Mouse (Mus musculus): ENCODE measurements around the gene Rab44. TPM values are rescaled to one million over a fixed set of nuclear protein-coding genes. Genes with fewer than 3 reads are reported as not detected.
A peak's percentile ranks its signal among the peaks of the same experiment; 100 is the strongest.

Gene Rab44
- polyA plus RNA-seq, 1 experiment from 2014 or later = 1.1 TPM

DNA sequence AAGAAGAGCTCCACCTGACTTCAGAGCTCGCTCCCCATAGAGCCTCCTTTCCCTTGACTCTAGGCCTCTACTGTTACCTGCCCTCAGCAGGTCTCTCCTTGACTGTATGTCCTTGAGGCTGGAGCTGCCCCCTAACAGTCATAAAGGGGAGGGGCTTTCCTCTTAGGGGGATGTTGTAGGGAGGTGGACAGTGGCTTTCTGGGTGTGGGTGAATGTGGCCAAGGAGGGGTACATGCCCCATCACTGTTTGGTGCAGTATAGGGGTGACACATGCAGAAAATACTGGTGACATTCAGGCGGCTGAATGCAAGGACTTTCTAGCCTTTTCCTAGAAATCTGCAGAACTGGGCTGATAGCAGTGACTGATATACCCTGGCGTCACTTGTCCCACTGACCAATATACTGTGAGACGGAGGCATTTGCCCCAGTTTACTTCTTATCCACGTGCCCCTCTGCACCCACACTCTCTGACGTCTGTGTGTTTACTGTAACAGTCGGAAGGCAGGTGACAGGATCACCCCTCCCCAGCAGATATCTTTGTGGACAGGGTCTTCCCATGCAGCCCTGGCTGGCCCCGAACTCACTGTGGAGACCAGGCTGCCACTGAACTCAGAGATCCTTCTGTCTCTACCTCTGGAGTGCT lies 3.2 kb downstream of the Rab44 start:
- Histone ChIP-seq H3K27me3 (ENCODE audit: control insufficient read depth, insufficient read depth, low read depth, low read length) (no peaks in the 10 kb centered on the region), H3K4me2 (ENCODE audit: low read depth, low read length) (no peak overlapping the region), H3K4me1 (replicated peaks; ENCODE audit: control insufficient read depth, insufficient read depth, low read length) (no peaks in the 10 kb centered on the region), H3K36me3 (ENCODE audit: control insufficient read depth, insufficient read depth, low read length) (no peaks in the 10 kb centered on the region), H3K9ac (ENCODE audit: low read length) (no peak overlapping the region), H3K27ac (ENCODE audit: low read length) (no peak overlapping the region), H3K9me3 (ENCODE audit: control insufficient read depth, low read length) (no peaks in the 10 kb centered on the region), H3K4me3 (ENCODE audit: low read length) (no peak overlapping the region)
- ATAC-seq (ENCODE audit: low read depth) = no peak
- 50% methylated on average over 8 of the region's 8 CpGs for WGBS

DNA sequence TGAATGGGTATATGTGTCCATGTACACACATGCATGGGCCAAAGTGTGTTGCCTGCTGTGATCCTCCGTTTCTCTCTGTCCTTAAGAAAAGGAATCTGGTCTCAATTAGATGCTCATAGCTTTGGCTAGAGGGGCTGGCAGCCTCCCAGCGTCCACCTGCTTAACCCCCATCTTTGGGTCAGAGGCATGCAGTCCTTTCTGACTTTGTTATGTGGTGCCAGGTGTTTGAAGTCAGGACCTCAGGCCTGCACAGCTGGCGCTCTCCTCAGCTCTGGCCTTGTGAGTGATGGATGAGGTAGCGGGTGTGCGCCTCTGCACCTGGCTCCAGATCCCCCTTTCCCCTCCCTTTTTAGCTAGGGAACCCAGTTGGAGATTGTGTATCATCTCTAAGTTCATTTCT lies 4.1 kb downstream of the Rab44 start:
- Histone ChIP-seq H3K9ac (ENCODE audit: low read length) (no peak overlapping the region), H3K4me3 (ENCODE audit: low read length) (no peak overlapping the region), H3K27ac (ENCODE audit: low read length) (no peak overlapping the region), H3K4me1 (replicated peaks; ENCODE audit: control insufficient read depth, insufficient read depth, low read length) (peaks cover 4% of the 10 kb centered on the region; the same call in 1 of the 2 replicates), H3K4me2 (ENCODE audit: low read depth, low read length) (no peak overlapping the region), H3K36me3 (ENCODE audit: control insufficient read depth, insufficient read depth, low read length) (no peaks in the 10 kb centered on the region), H3K9me3 (ENCODE audit: control insufficient read depth, low read length) (no peaks in the 10 kb centered on the region), H3K27me3 (ENCODE audit: control insufficient read depth, insufficient read depth, low read depth, low read length) (no peaks in the 10 kb centered on the region)
- 41% methylated on average over 5 of the region's 5 CpGs for WGBS
- no peak for ATAC-seq (ENCODE audit: low read depth)

DNA sequence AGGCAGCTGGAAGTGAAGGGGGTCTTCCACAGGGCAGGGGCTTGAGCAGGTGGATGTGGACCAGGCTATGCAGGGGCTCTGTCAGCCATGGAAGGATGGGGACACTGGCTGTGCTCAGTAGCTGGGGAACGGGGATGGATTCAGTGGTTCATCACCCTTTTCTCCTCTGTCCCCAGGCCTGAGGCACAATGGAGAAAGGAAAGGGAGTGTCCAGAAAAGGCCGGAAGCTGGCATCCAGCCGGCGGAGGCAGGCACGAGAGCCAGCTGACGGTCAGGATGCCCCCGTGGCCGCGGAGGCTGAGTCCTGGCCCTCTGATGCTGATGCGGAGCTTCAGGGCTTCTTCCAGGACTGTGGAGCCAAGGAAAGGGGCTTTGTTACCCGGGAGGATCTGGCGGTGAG lies 6.7 kb downstream of the Rab44 start:
- ATAC-seq (ENCODE audit: low read depth) = 0 out of 2 replicates have a peak, but pooled peaks have one; percentile 11
- H3K9me3 ChIP-seq (ENCODE audit: control insufficient read depth, low read length) = no peaks in the 10 kb centered on the region
- H3K36me3 ChIP-seq (ENCODE audit: control insufficient read depth, insufficient read depth, low read length) = no peaks in the 10 kb centered on the region
- peaks cover 12% of the 10 kb centered on the region; the same call in 1 of the 2 replicates for H3K4me1 ChIP-seq (replicated peaks; ENCODE audit: control insufficient read depth, insufficient read depth, low read length)
- H3K4me2 ChIP-seq (ENCODE audit: low read depth, low read length) = no peak overlapping the region
- 45% methylated on average over 12 of the region's 12 CpGs for WGBS
- H3K9ac ChIP-seq (ENCODE audit: low read length) = no peak overlapping the region
- H3K27me3 ChIP-seq (ENCODE audit: control insufficient read depth, insufficient read depth, low read depth, low read length) = no peaks in the 10 kb centered on the region
- H3K27ac ChIP-seq (ENCODE audit: low read length) = no peak overlapping the region
- H3K4me3 ChIP-seq (ENCODE audit: low read length) = no peak overlapping the region

DNA sequence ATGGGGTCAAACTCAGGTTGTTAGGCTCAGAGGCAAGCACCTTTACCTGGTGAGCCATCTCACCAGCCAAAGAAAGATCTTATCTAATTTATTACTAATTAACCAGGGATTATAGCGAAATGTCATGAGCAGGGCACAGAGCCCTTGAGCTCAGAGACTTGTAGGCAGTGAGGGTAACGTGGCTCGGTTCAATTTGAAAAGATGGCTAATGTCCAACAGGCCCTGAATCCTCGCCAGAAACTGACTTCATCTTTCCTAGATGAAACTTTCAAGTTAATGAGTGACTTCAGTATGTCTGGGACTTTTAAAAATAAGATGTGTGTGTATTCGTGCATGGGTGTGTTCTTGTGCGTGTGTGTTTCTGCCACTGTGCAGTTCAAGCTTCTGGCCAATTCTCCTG lies 8.9 kb downstream of the Rab44 start:
- ATAC-seq (ENCODE audit: low read depth) = no peak
- 33% methylated on average over 6 of the region's 6 CpGs for WGBS
- H3K9ac ChIP-seq (ENCODE audit: low read length) = no peak overlapping the region
- no peak overlapping the region for H3K4me3 ChIP-seq (ENCODE audit: low read length)
- H3K27me3 ChIP-seq (ENCODE audit: control insufficient read depth, insufficient read depth, low read depth, low read length) = no peaks in the 10 kb centered on the region
- no peak overlapping the region for H3K4me2 ChIP-seq (ENCODE audit: low read depth, low read length)
- H3K4me1 ChIP-seq (replicated peaks; ENCODE audit: control insufficient read depth, insufficient read depth, low read length) = peaks cover 12% of the 10 kb centered on the region; the same call in 1 of the 2 replicates
- no peaks in the 10 kb centered on the region for H3K9me3 ChIP-seq (ENCODE audit: control insufficient read depth, low read length)
- no peaks in the 10 kb centered on the region for H3K36me3 ChIP-seq (ENCODE audit: control insufficient read depth, insufficient read depth, low read length)
- H3K27ac ChIP-seq (ENCODE audit: low read length) = no peak overlapping the region

DNA sequence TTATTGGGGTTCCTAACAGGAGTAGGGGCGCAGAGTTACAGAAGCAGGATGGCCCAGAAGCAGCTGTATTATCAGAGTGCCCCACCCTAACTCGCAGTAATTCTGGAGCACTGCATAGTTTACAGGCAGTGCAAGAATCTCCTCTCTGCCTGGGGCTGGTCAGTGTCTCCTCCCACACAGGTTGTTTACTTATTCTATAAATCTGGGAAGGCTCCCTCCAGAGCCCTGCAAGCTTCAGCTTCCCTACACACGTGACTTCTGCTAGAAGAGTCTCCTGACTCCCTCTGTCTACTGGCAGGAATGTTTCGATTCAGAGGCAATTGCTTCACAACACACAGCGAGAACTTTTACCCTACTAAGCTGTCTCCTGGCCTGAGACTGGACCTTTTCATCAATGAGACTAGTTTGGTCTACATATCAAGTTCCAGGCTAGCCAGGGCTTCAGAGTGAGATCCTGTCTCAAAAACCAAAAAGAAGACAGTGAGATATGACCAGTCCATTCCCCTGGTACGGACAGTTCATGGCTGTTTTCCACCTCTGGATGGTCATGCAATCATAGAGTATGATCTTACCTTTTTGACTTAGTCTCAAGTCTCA lies 9.7 kb downstream of the Rab44 start:
- peak; percentile 91 for ATAC-seq (ENCODE audit: low read depth)
- 34% methylated on average over 6 of the region's 6 CpGs for WGBS
- H3K27ac ChIP-seq (ENCODE audit: low read length) = peak overlapping the region; percentile 23; the same call in 1 of the 2 replicates

DNA sequence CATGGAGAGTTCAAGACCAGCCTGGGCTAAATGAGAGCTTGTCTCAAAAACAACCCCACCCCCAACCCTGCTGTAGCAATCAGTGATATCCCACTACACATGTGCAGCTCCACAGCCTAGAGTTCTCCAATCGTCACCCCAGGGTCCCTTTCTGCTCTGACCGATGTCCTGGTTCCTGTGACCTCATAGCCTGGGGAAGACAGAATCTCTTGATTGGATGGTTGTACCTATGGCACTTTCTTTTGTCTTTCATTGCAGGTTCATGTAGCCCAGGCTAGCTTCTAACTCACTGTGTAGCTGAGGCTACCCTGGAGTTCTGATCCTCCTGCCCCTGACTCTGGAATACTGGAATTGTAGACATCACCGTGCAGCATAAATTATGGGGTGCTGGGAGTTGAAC lies 12.6 kb downstream of the Rab44 start:
- 90% methylated on average over 3 of the region's 3 CpGs for WGBS
- Histone ChIP-seq H3K9me3 (ENCODE audit: control insufficient read depth, low read length) (no peaks in the 10 kb centered on the region), H3K36me3 (ENCODE audit: control insufficient read depth, insufficient read depth, low read length) (no peaks in the 10 kb centered on the region), H3K4me3 (ENCODE audit: low read length) (no peak overlapping the region), H3K4me1 (replicated peaks; ENCODE audit: control insufficient read depth, insufficient read depth, low read length) (peaks cover 12% of the 10 kb centered on the region; the same call in 1 of the 2 replicates), H3K27ac (ENCODE audit: low read length) (no peak overlapping the region), H3K9ac (ENCODE audit: low read length) (no peak overlapping the region), H3K4me2 (ENCODE audit: low read depth, low read length) (no peak overlapping the region), H3K27me3 (ENCODE audit: control insufficient read depth, insufficient read depth, low read depth, low read length) (no peaks in the 10 kb centered on the region)
- ATAC-seq (ENCODE audit: low read depth) = no peak

More for the DNA sequence above, 9.7 kb downstream of the Rab44 start:
- H3K4me3 ChIP-seq (ENCODE audit: low read length) = no peak overlapping the region
- peaks cover 12% of the 10 kb centered on the region; the same call in 1 of the 2 replicates for H3K4me1 ChIP-seq (replicated peaks; ENCODE audit: control insufficient read depth, insufficient read depth, low read length)
- no peak overlapping the region for H3K9ac ChIP-seq (ENCODE audit: low read length)
- no peaks in the 10 kb centered on the region for H3K27me3 ChIP-seq (ENCODE audit: control insufficient read depth, insufficient read depth, low read depth, low read length)
- H3K4me2 ChIP-seq (ENCODE audit: low read depth, low read length) = no peak overlapping the region
- H3K9me3 ChIP-seq (ENCODE audit: control insufficient read depth, low read length) = no peaks in the 10 kb centered on the region
- no peaks in the 10 kb centered on the region for H3K36me3 ChIP-seq (ENCODE audit: control insufficient read depth, insufficient read depth, low read length)

DNA sequence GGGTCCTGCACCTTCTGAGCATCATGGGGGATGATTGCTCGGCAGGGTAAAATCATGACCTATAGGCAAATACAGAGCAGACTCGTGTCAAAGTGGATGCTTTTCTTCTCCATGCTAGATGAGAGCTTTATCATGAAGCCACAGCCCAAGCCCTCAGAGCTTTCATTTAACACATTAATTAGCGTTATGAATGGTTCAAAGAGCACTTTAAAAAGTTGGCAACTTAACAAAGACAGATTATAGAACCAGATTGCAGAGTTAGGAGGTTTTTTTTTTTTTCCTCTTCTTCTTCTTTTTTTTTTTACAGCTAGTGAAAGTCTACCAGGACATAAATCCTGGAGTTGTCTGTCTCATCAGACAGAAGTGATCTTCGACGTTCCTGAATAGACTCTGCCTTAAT lies 15.4 kb downstream of the Rab44 start:
- Histone ChIP-seq H3K9ac (ENCODE audit: low read length) (no peak overlapping the region), H3K27me3 (ENCODE audit: control insufficient read depth, insufficient read depth, low read depth, low read length) (no peaks in the 10 kb centered on the region), H3K4me3 (ENCODE audit: low read length) (no peak overlapping the region), H3K36me3 (ENCODE audit: control insufficient read depth, insufficient read depth, low read length) (no peaks in the 10 kb centered on the region), H3K4me1 (replicated peaks; ENCODE audit: control insufficient read depth, insufficient read depth, low read length) (peaks cover under 1% of the 10 kb centered on the region), H3K27ac (ENCODE audit: low read length) (no peak overlapping the region), H3K4me2 (ENCODE audit: low read depth, low read length) (no peak overlapping the region), H3K9me3 (ENCODE audit: control insufficient read depth, low read length) (no peaks in the 10 kb centered on the region)
- no peak for ATAC-seq (ENCODE audit: low read depth)
- 62% methylated on average over 5 of the region's 5 CpGs for WGBS

DNA sequence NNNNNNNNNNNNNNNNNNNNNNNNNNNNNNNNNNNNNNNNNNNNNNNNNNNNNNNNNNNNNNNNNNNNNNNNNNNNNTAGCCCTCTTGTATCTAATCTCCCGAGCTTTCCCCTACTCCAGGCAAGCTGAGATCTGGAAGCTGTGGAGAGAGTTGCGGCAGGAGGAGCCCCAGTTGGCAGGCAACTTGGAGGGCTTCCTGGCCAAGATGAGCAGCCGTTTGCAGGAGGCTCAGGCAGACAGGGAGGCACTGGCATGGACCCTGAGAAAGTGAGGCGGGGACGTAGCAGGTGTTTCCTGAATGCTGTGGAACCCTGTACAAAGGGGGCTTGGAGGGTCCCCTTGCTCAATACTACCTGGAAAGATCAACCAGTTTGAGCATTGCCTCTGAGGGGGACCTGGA lies 21.1 kb downstream of the Rab44 start:
- no peaks in the 10 kb centered on the region for H3K27me3 ChIP-seq (ENCODE audit: control insufficient read depth, insufficient read depth, low read depth, low read length)
- ATAC-seq (ENCODE audit: low read depth) = no peak
- H3K36me3 ChIP-seq (ENCODE audit: control insufficient read depth, insufficient read depth, low read length) = no peaks in the 10 kb centered on the region
- no peak overlapping the region for H3K4me3 ChIP-seq (ENCODE audit: low read length)
- 55% methylated on average over 5 of the region's 5 CpGs for WGBS
- no peak overlapping the region for H3K4me2 ChIP-seq (ENCODE audit: low read depth, low read length)
- H3K4me1 ChIP-seq (replicated peaks; ENCODE audit: control insufficient read depth, insufficient read depth, low read length) = peaks cover 4% of the 10 kb centered on the region
- H3K9me3 ChIP-seq (ENCODE audit: control insufficient read depth, low read length) = no peaks in the 10 kb centered on the region
- no peak overlapping the region for H3K9ac ChIP-seq (ENCODE audit: low read length)
- no peak overlapping the region for H3K27ac ChIP-seq (ENCODE audit: low read length)

DNA sequence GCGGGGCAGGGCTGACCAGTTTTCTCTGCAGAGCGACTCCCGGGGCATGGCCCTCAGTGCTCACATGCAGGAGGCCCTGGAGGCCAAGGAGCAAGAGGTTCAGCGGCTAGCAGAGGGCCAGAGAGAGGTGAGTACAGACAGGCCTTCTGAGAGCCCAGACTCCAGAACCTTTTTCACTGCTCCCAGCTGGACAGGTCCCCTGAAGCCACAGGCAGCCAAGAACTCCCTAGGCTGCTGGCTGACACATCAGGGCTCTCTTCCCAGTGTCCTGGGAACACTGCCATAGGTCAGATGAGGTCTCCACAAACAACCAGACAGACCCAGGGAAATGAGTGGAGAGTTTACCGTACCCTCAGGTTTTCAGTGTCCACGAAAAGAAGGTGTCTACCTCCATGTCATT lies 22.3 kb downstream of the Rab44 start:
- Histone ChIP-seq H3K9me3 (ENCODE audit: control insufficient read depth, low read length) (no peaks in the 10 kb centered on the region), H3K4me3 (ENCODE audit: low read length) (no peak overlapping the region), H3K4me2 (ENCODE audit: low read depth, low read length) (no peak overlapping the region), H3K27ac (ENCODE audit: low read length) (no peak overlapping the region), H3K27me3 (ENCODE audit: control insufficient read depth, insufficient read depth, low read depth, low read length) (no peaks in the 10 kb centered on the region), H3K4me1 (replicated peaks; ENCODE audit: control insufficient read depth, insufficient read depth, low read length) (peaks cover 4% of the 10 kb centered on the region), H3K36me3 (ENCODE audit: control insufficient read depth, insufficient read depth, low read length) (no peaks in the 10 kb centered on the region), H3K9ac (ENCODE audit: low read length) (no peak overlapping the region)
- ATAC-seq (ENCODE audit: low read depth) = no peak
- 40% methylated on average over 6 of the region's 6 CpGs for WGBS
